Mouse (Mus musculus) lung, adult 2 months (tissue): ENCODE data around the gene Mtfp1.

ENCODE experiments used
- CTCF ChIP-seq: fragments of 200-500 bp; IDR thresholded peaks from 2 replicates; pipeline ENCODE4 v1.5.1; 2011; ENCODE audit warnings: mild to moderate bottlenecking, low read length, control low read depth; ENCODE audit not compliant: insufficient read depth
- POLR2A ChIP-seq: fragments of 200-500 bp; IDR thresholded peaks from 2 replicates; pipeline ENCODE4 v1.6.1; 2011; ENCODE audit warnings: low read depth, mild to moderate bottlenecking, control low read depth, low read length, borderline replicate concordance; ENCODE audit errors: extremely low read depth

DNA sequence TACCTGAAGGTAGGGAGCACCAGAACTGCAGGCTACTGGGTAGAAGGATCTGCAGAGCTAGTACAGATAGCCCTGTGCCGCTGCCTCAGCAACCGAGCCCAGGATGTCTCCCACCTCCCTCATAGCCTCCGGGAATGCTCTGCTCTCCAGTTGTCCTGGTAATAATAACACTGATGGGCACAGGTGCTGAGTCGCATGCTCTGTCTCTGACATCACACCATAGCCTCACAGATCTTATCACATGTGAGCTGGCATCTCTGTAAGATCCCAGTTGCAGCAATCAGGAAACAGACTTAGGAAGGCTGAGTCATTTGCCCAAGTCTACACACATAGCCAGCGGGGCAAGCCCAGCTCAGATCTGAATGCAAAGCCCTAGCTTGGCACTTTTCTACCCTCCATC, 6.6 kb upstream of the Mtfp1 start:
- no peak for TF ChIP-seq POLR2A
- TF ChIP-seq CTCF: no peak
